Mouse (Mus musculus) ES-Bruce4 (cell line): ENCODE data around the gene Haghl. TPM values are rescaled to one million over a fixed set of nuclear protein-coding genes. Genes with fewer than 3 reads are reported as not detected.

Experiments used
- H3K27ac ChIP-seq: 2 replicates; pipeline ENCODE4 v1.5.1; 2012; ENCODE audit warnings: low read length, inconsistent platforms; ENCODE audit not compliant: insufficient read depth
- H3K27me3 ChIP-seq: 2 replicates; pipeline ENCODE4 v1.6.1; 2012; ENCODE audit warnings: mild to moderate bottlenecking, low read length, inconsistent platforms; ENCODE audit not compliant: control insufficient read depth, poor library complexity, insufficient read depth, severe bottlenecking
- H3K36me3 ChIP-seq: 2 replicates; pipeline ENCODE4 v1.6.1; 2012; ENCODE audit warnings: inconsistent platforms, mild to moderate bottlenecking, low read length, moderate library complexity; ENCODE audit not compliant: control insufficient read depth, poor library complexity, insufficient read depth, severe bottlenecking
- H3K4me1 ChIP-seq: one replicate; pipeline ENCODE4 v1.8.1; 2011; ENCODE audit warnings: low read length; ENCODE audit not compliant: control insufficient read depth, insufficient read depth
- H3K4me3 ChIP-seq: 2 replicates; pipeline ENCODE4 v1.5.1; 2011; ENCODE audit warnings: low read depth, mild to moderate bottlenecking, low read length
- H3K9ac ChIP-seq: 2 replicates; pipeline ENCODE4 v1.6.1; 2012; ENCODE audit warnings: low read depth, mild to moderate bottlenecking, inconsistent platforms; ENCODE audit not compliant: poor library complexity, severe bottlenecking
- H3K9me3 ChIP-seq: replicated peaks from 2 replicates; pipeline ENCODE4 v1.6.1; 2012; ENCODE audit warnings: mild to moderate bottlenecking, low read length, inconsistent platforms; ENCODE audit not compliant: control insufficient read depth, poor library complexity, insufficient read depth, severe bottlenecking
- CTCF ChIP-seq: IDR thresholded peaks from one replicate; pipeline ENCODE4 v1.8.1; 2011; ENCODE audit warnings: low read depth, low read length
- EP300 ChIP-seq: IDR thresholded peaks from 2 replicates; pipeline ENCODE4 v1.6.1; 2011; ENCODE audit warnings: low read depth, low read length; ENCODE audit not compliant: insufficient read depth
- POLR2A ChIP-seq: IDR thresholded peaks from one replicate; pipeline ENCODE4 v1.8.1; 2011; ENCODE audit warnings: low read length; ENCODE audit not compliant: insufficient read depth
- polyA plus RNA-seq: library from polyadenylated mRNA; stranded (reverse); fragments of >200 nt; gene quantifications from 2 replicates; pipeline ENCODE4 v1.2.4, GENCODE M21; 2011; ENCODE audit warnings: low read depth; ENCODE audit not compliant: missing spikeins, insufficient read depth, insufficient read length

Haghl gene
- polyA plus RNA-seq, 1 experiment, result 32.1 TPM

- Histone ChIP-seq H3K4me1 (no peaks in the 10 kb centered on the region), H3K27me3 (no peaks in the 10 kb centered on the region), H3K36me3 (no peaks in the 10 kb centered on the region; the same call in 1 of the 2 replicates), H3K27ac (no peak within 1 kb of the TSS), H3K9ac (peak within 1 kb of the TSS; percentile 60), H3K4me3 (peak within 1 kb of the TSS; percentile 93), H3K9me3 (no peaks in the 10 kb centered on the region)
- TF ChIP-seq CTCF (no peak), POLR2A (no peak)
Measured at GRCm38 (mm10) chr17:25823452-25823851, 38.0 kb upstream of the Haghl start, which contains the start of gene Wdr24. Gene Wdr24, plus strand, starts transcription at chr17:25823627.

- no peaks in the 10 kb centered on the region for H3K9me3 ChIP-seq
- H3K27me3 ChIP-seq, result no peaks in the 10 kb centered on the region
- TF ChIP-seq EP300 (no peak), CTCF (no peak), POLR2A (peak; percentile 12)
- no peaks in the 10 kb centered on the region for H3K4me1 ChIP-seq
- H3K9ac ChIP-seq, result peak overlapping the region; percentile 42; the same call in 1 of the 2 replicates
- no peak overlapping the region for H3K27ac ChIP-seq
- H3K4me3 ChIP-seq, result peak overlapping the region; percentile 59
- no peaks in the 10 kb centered on the region for H3K36me3 ChIP-seq
Measured at GRCm38 (mm10) chr17:25818851-25819780, 33.6 kb upstream of the Haghl start.

GRCm38 (mm10) chr17:25817662-25818061 is 32.2 kb upstream of the Haghl start:
- Histone ChIP-seq H3K36me3 (no peaks in the 10 kb centered on the region), H3K27ac (no peak overlapping the region), H3K9me3 (no peaks in the 10 kb centered on the region), H3K4me1 (no peaks in the 10 kb centered on the region), H3K4me3 (no peak overlapping the region), H3K9ac (no peak overlapping the region), H3K27me3 (no peaks in the 10 kb centered on the region)
- no peak for TF ChIP-seq POLR2A

GRCm38 (mm10) chr17:25813471-25813870 is 28.0 kb upstream of the Haghl start:
- Histone ChIP-seq H3K4me1 (no peaks in the 10 kb centered on the region), H3K27ac (no peak overlapping the region), H3K9me3 (no peaks in the 10 kb centered on the region), H3K36me3 (no peaks in the 10 kb centered on the region), H3K27me3 (no peaks in the 10 kb centered on the region), H3K9ac (no peak overlapping the region), H3K4me3 (no peak overlapping the region)
- TF ChIP-seq CTCF (peak; percentile 40), POLR2A (no peak)

GRCm38 (mm10) chr17:25810890-25811289 is 25.4 kb upstream of the Haghl start:
- Histone ChIP-seq H3K4me3 (no peak overlapping the region), H3K9ac (no peak overlapping the region), H3K27ac (no peak overlapping the region), H3K4me1 (no peaks in the 10 kb centered on the region), H3K9me3 (no peaks in the 10 kb centered on the region), H3K36me3 (no peaks in the 10 kb centered on the region), H3K27me3 (no peaks in the 10 kb centered on the region)
- TF ChIP-seq POLR2A, result no peak
- no peak for TF ChIP-seq EP300
- no peak for TF ChIP-seq CTCF

GRCm38 (mm10) chr17:25809606-25810340 is 24.3 kb upstream of the Haghl start:
- Histone ChIP-seq H3K27ac (no peak overlapping the region), H3K9ac (peak overlapping the region; percentile 73), H3K9me3 (no peaks in the 10 kb centered on the region), H3K4me3 (peak overlapping the region; percentile 84), H3K4me1 (no peaks in the 10 kb centered on the region), H3K36me3 (no peaks in the 10 kb centered on the region), H3K27me3 (no peaks in the 10 kb centered on the region)
- TF ChIP-seq POLR2A, result no peak
- no peak for TF ChIP-seq EP300
- TF ChIP-seq CTCF, result no peak
